Mouse (Mus musculus) megakaryocyte, embryonic 14.5 days (primary cell): ENCODE data around the gene Cyp26a1.

Experiments used
- FLI1 ChIP-seq: IDR thresholded peaks from 2 replicates; pipeline ENCODE4 v1.6.1; 2012; ENCODE audit warnings: low read length, inconsistent platforms, mixed read lengths
- GATA1 ChIP-seq: IDR thresholded peaks from 3 replicates; pipeline ENCODE4 v1.6.1; 2012; ENCODE audit warnings: mixed read lengths, low read length, inconsistent platforms, borderline replicate concordance

GRCm38 (mm10) chr19:37695146-37695545 lies 2.5 kb upstream of the Cyp26a1 start:
- TF ChIP-seq GATA1 (no peak), FLI1 (no peak)
